Mouse (Mus musculus) splenic B cell, adult 2 months (primary cell): ENCODE data around the gene Bcl10.
"Not testable (repeated sequence)": the region's sequence is repeated elsewhere in the genome, so short reads cannot be mapped to it uniquely, and the experiment has no call there.

ENCODE experiments used
- DNase-seq: peaks from one replicate; pipeline ENCODE4 v3.0.0-alpha.2; 2011; ENCODE audit warnings: low read depth, low spot score
- H3K27me3 ChIP-seq: 2 replicates; pipeline ENCODE4 v1.6.1; 2012; ENCODE audit warnings: mild to moderate bottlenecking, low read length, moderate library complexity, mixed read lengths; ENCODE audit not compliant: control insufficient read depth, poor library complexity, insufficient read depth, severe bottlenecking
- H3K36me3 ChIP-seq: 2 replicates; pipeline ENCODE4 v1.6.1; 2012; ENCODE audit warnings: mild to moderate bottlenecking, low read length, moderate library complexity, mixed read lengths; ENCODE audit not compliant: control insufficient read depth, poor library complexity, insufficient read depth, severe bottlenecking

The Bcl10 gene

DNA sequence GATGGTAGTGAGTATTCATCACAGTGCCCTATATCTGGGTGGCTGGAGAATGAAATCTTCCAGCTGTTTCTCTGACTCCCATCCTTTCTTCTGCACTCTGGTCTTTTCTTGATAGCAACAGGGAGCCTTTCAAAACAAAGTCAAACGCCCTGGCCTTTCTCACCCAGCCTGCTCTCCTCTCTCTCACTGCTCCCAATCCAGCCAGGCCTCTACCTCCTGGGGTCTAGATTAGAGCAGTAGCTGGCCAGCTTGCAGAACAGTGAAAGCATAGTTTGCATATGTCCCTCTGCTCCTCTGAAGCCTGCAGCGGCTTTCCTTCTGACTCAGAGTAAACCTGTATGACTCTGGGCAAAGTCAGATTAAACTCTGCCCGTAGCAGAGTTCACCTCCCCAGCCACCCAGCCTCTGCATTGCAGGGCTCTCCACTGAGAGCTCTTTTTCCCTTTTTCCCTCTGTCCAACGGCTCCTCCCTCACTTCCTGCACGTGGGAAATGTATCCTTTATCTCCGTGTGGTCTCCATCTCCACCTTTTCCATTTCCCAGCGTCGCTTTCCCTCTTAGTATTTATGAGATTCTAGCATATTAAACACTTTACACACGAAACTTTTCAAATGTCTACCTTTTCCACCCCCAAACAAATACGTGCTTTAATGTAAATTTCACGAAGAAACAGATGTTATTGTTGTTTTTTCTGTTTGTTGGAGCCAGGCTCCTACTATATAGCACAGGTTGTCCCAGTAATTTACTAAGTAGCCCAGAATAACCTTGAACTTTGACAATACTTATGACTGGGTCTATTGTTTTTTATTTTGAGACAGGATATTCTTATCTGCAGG lies at the start of gene Bcl10:
Gene Bcl10 (plus strand): TSS at position 786 of the 836 bp plus-strand sequence.
- no peak for DNase-seq
- peaks cover 2% of the 10 kb centered on the region; the same call in 1 of the 2 replicates for H3K36me3 ChIP-seq
- no peaks in the 10 kb centered on the region for H3K27me3 ChIP-seq

DNA sequence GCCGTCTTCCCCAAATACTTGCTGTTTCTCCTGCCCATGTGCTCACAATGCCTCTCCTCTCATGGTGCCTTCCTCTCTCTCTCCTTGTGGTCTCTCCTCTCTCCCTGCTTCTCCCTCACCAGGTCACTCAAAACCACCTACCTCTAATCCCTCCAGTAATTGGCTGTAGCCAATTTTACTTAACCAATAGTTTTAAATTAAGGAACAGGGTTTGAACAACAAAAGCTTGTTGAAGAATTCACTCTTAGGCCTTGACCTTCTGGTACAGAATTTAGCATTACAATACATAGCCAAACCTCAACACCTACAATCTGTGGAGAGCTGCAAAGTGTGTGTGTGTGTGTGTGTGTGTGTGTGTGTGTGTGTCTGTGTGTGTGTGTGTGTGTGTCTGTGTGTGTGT lies 49.3 kb upstream of the Bcl10 start:
- H3K36me3 ChIP-seq, result no peaks in the 10 kb centered on the region
- no peaks in the 10 kb centered on the region for H3K27me3 ChIP-seq
- DNase-seq, result no peak

DNA sequence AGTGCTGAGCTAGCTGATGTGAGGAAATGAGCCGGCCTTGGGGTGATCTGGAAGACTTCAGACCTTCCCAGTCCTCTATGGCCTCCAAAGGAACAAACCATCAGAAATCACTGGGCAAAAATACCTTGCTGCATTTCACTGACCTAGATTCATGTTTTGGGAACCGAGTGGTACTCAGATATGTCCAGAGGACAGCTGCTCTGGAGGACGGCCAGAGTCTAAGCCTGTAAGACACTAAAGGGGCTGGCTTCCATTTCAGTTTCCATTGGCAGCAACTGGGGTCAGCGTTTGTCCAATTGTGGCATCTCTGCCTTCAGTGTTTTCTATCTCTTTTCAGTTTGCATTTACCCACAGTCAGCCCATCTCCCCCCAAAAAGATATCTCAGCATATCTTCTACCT lies 48.5 kb upstream of the Bcl10 start:
- no peaks in the 10 kb centered on the region for H3K36me3 ChIP-seq
- no peak for DNase-seq
- no peaks in the 10 kb centered on the region for H3K27me3 ChIP-seq

DNA sequence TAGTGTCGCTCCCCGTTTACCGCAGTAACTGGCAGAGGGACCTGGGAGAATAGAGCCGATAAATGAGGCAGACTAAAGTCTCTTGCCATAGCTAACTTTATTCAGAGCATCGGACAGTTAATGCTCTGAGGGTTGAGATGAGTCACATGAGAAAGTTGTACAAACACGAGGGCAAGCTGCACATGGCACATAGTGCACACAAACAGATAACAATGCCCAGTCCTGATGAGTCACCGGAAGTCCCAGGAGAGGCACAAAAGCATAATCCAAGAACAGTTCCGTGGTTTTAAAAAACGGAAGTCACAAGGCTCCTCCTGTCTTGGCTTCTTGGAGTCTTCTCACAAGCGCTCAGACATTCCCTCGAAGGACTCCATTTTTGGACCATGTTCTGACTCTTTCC lies 46.5 kb upstream of the Bcl10 start:
- no peaks in the 10 kb centered on the region for H3K27me3 ChIP-seq
- DNase-seq, result no peak
- no peaks in the 10 kb centered on the region for H3K36me3 ChIP-seq

DNA sequence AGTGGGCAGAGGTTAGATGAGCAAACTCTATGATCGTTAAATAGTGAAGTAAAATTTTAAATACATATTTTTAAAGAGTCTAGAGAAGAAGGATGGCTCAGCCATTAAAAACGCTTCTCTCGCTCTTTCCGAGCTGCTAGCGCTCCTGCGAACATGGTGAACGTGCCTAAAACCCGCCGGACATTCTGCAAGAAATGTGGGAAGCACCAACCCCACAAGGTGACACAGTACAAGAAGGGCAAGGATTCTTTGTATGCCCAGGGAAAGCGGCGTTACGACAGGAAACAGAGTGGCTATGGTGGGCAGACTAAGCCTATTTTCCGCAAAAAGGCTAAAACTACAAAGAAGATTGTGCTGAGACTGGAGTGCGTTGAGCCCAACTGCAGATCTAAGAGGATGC lies 43.7 kb upstream of the Bcl10 start:
- not testable (repeated sequence) for H3K36me3 ChIP-seq, H3K27me3 ChIP-seq, DNase-seq

DNA sequence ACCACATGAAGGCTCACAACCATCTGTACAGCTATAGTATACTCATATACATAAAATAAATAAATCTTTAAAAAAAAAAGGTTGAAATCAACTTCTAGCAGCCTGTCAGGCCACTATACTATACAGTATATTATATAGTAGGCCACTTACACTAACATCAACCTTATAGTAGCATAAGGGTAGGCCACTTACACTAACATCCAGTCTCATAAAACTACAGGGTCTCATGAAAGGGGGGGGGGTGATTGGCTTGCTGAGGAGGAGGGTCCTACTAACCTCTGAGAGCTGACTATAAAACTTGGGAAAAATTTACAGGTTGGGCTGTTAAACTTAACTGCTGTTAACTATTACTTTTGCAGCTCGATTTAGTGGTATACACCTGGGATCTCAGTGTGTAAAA lies 42.3 kb upstream of the Bcl10 start:
- Histone ChIP-seq H3K36me3 (no peaks in the 10 kb centered on the region), H3K27me3 (no peaks in the 10 kb centered on the region)
- DNase-seq, result no peak

DNA sequence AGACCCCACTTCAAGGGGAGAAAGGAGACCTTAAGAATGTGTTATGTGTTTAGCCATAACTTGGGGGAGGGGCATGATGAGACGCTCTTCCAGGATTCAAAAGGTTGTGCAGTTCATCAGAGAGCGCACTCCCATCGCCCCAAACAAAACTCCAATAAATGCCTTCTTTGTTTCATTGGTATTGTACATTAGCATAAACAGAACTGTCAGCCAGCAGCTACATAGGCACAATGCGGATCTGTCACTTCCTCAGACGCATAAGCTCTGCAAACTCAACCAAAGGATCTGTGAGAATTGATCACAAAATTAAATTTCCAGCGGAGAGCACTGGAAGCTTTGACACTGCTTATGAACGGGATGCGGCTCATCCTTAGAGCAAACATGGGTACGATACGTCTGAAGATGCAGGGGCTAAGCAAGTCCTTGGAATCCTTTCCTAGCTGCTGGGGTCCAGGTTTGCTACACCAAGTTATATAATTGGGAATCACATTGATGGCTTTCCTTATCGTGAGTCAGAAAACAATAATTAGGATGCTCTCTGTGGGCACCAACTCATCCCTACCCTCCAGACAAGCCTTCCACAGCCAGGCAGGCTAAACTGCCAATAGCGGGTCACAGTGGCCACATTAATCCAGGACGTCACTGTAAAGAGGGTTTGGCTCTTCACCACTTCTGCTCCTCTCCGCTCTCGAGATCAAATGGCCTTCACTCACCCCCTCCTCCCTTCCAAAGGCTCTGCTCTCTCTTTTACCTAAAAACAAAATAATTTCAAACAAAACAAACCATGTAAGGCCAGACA lies 40.3 kb upstream of the Bcl10 start:
- Histone ChIP-seq H3K27me3 (no peaks in the 10 kb centered on the region), H3K36me3 (no peaks in the 10 kb centered on the region)
- no peak for DNase-seq

DNA sequence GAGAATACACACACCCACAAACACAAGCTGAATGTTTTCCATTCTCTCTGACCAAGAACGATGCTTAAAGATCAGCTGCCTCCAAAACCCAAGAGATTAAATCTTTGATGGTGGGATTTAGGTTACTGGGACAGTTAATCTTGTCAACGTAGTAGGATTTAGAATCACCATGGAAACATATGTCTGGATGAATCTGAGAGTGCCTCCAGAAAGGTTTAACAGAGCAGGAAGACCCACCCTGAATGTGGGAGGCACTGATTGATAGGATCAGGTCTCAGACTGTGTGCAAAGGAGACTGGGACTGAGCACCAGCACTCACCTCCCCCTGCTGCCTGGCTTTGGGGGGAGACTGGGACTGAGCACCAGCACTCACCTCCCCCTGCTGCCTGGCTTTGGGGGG lies 39.4 kb upstream of the Bcl10 start:
- Histone ChIP-seq H3K36me3 (no peaks in the 10 kb centered on the region), H3K27me3 (no peaks in the 10 kb centered on the region)
- DNase-seq, result no peak

DNA sequence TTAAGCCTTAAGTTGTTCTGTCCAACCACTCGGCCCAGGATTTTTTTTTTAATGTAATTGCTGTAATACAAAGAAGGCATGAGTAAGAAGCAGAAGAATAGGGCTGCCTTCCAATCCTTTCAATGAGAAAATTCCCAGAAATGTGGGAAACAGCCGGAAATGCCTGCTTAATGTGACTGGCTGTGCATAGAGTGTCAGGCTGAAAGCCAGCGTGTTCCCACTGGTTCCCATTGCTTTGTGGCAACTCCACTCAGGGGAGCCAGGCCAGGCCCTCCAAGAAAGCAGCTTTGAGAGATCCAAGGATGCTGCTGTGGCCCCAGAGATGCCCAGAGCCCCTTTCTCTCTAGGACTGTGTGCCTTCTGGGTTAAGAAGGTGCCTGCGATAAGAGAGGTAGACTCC lies 37.2 kb upstream of the Bcl10 start:
- Histone ChIP-seq H3K36me3 (no peaks in the 10 kb centered on the region), H3K27me3 (no peaks in the 10 kb centered on the region)
- DNase-seq, result no peak

DNA sequence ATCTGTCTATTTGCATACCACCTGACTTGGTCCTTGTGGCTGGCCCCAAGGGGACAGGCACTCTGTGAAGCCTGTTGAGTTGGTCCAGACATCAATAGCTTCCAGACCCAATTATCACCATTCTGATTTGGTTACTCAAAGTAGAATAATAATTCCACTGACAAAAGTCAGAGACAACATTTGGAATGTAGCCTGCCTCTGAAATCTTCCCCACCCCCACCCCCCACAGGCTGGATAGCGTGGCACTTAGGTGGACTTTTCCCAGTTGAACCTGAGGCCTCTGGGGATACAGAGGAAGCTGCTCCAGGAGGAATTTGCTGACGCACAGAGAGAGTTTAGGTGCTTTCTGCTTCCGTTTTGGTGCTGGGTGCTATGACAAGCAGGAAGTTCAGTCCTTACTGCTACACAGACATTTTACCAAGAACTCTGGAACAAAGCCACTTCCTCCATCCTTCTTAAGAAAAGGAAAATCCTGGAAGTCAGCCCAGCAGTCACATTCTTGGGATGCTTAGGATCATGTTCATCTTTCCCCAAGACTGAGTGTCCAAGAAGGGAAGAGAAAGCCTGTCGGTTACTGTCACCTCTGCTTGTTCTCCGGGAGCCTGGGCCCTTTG lies 36.6 kb upstream of the Bcl10 start:
- H3K27me3 ChIP-seq, result no peaks in the 10 kb centered on the region
- no peaks in the 10 kb centered on the region for H3K36me3 ChIP-seq
- no peak for DNase-seq

DNA sequence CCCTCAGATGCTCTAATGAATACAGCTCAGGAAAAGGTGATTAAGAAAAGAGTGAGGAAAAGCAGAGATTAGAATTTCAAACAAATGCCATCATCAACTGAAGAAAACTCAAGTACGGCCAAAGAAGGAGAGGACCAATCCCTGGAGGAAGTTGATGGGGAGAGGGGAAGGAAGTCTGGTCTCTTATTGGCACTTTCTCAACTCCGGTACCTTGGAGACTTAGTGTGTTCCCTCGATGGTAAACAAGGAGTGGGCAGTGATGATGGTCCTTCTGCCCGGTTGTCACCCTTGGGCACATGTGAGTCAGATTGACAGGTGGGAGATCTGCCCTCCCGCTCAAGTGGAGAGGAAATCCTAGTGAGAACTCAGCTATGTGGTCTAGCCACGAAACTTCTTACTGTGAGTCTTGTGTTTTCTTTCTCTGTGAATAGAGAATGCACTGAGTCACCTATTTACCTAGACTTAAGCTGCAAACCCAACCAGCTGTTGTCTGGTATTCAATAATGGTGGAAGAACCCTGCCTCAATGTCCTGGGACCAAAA lies 35.1 kb upstream of the Bcl10 start:
- H3K27me3 ChIP-seq, result no peaks in the 10 kb centered on the region
- no peak for DNase-seq
- no peaks in the 10 kb centered on the region for H3K36me3 ChIP-seq

DNA sequence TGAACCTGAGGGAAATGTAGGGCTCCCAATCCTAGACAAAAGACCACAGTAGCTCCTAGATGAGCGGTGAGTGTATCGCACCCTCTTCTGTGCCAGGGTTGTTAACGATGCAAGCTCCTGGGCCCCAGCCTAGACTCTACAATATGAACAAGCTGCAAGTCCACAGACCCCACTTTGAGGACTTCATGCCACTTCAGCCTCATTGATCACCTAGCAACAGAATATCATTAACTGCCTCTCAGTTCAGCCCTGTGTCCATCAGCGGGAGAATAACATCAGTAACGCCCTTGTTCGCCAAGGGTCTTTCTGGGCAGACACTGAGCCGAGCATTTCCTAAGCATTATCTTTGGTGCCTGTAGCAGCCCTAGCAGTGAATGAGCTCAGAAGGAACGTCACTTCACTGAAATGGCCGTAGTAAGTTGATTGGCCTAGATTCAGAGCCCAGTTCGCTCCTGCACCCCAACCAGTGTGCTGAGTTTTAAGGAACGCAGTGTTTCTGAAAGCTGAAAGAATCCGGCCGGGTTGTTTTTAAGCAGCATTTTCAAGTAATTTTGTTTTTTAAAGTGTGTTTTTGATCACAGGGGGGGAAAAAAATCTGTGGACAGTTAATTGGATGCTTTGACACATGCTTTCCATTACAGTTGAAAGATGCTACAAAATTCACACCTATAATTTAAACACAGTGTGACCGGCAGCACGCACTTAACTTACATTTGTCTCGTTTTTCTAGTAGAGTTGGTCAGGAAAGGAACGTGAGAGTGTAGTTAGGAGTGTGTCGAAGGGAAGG lies 32.1 kb upstream of the Bcl10 start:
- Histone ChIP-seq H3K27me3 (no peaks in the 10 kb centered on the region), H3K36me3 (no peaks in the 10 kb centered on the region)
- DNase-seq, result no peak

DNA sequence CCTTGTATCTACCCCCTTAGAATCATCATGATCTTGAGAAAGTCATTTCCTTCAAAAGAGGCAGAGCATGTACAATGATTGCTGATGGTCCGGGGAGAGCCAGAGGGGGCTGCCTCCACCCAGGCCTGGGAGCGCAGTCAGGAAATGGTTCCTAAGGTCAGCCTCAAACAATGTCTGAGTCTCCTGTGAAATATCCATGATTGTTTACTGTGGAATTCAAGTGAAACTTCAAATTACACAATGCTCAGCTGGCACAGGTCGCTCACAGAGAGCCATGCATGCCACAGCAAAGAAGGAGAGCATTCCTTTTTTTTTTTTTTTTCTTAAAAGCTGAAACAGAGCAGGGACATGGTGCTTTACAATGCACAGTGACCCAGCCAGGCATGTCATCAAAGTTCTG lies 30.2 kb upstream of the Bcl10 start:
- no peak for DNase-seq
- no peaks in the 10 kb centered on the region for H3K27me3 ChIP-seq

DNA sequence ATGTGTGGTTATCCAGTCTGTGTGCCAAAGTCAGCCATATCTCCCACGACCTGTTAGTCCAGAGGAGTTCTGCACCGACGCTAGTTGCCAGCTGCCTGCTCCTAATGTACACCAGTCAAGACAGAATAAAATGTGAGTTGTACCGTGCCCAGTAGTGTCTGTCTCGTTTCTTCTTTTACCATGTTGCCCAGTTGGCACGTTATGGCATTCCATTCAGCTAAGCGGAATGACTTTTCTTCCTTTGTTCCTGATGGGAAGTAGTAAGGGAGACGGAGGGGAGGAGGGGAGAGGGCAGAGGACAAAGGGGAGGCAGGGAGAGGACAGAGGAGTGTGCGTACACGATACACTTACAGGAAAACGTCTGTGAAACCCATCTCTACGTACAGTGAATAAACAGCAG lies 28.5 kb upstream of the Bcl10 start:
- Histone ChIP-seq H3K36me3 (no peaks in the 10 kb centered on the region), H3K27me3 (no peaks in the 10 kb centered on the region)
- DNase-seq, result no peak

More for the DNA sequence above, 30.2 kb upstream of the Bcl10 start:
- H3K36me3 ChIP-seq, result no peaks in the 10 kb centered on the region
